Mouse (Mus musculus) embryonic facial prominence, embryonic 10.5 days (tissue): ENCODE results near the gene Gm21970. TPM values are rescaled to one million over a fixed set of nuclear protein-coding genes. Genes with fewer than 3 reads are reported as not detected.

Experiments
- DNase-seq: peaks from one replicate; pipeline ENCODE4 v3.0.0-alpha.2; 2017; ENCODE audit warnings: low spot score
- H3K27ac ChIP-seq: fragments of 300-500 bp; sonication (generic); replicated peaks from 2 replicates; pipeline ENCODE4 v1.5.1; 2016; ENCODE audit warnings: mild to moderate bottlenecking
- H3K27me3 ChIP-seq: fragments of 300-500 bp; sonication (generic); replicated peaks from 2 replicates; pipeline ENCODE4 v1.6.1; 2016; ENCODE audit warnings: low read depth, mild to moderate bottlenecking; ENCODE audit not compliant: poor library complexity, severe bottlenecking
- H3K36me3 ChIP-seq: fragments of 300-500 bp; sonication (generic); replicated peaks from 2 replicates; pipeline ENCODE4 v1.6.1; 2016; ENCODE audit warnings: mild to moderate bottlenecking, moderate library complexity
- H3K4me1 ChIP-seq: fragments of 300-500 bp; sonication (generic); 2 replicates; pipeline ENCODE4 v1.6.1; 2016
- H3K4me3 ChIP-seq: fragments of 300-500 bp; sonication (generic); 2 replicates; pipeline ENCODE4 v1.5.1; 2016; ENCODE audit warnings: mild to moderate bottlenecking, moderate library complexity
- H3K9me3 ChIP-seq: fragments of 300-500 bp; sonication (generic); 2 replicates; pipeline ENCODE4 v1.6.1; 2016; ENCODE audit warnings: mild to moderate bottlenecking
- WGBS: fragments of 180-500 bp; shearing (Covaris S2); methylation state at CpG from one replicate; pipeline ENCODE4 v1.1.7; 2016; 5-methylcytosine and 5-hydroxymethylcytosine counted together
- polyA plus RNA-seq: library from polyadenylated mRNA; unstranded; fragments of >200 nt; fragmentation: Nextera tagmentation; extraction: Ambion mirVana; gene quantifications from 2 replicates; pipeline ENCODE4 v1.2.1, GENCODE M21; 2016

Gm21970 gene
- not detected in 2 replicates for polyA plus RNA-seq

DNA sequence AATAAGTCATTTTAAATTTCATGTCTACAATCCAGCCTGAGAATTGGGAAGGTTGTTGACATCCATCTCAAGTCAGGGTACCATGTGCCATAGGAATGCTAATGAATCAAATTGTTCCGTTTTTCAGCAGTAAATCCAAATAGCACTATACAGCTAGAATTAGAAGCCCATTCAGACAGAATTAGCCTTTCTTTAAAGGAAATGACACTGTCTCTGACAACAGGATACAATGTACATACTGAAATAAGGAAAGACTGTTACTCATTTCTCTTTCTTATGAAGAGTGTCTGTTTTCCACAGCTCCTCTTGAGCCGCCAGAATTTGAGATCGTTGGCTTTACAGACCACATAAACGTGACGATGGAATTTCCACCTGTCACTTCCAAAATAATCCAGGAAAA lies at the start of gene Gm21970:
Gm21970 (plus strand) TSS at position 301 of the 400 bp plus-strand sequence.
- no peak for DNase-seq
- H3K36me3 ChIP-seq: peaks cover 90% of the 10 kb centered on the region
- WGBS: 88% methylated on average over 5 of the region's 5 CpGs
- no peaks in the 10 kb centered on the region for H3K27me3 ChIP-seq
- no peaks in the 10 kb centered on the region for H3K4me1 ChIP-seq
- no peaks in the 10 kb centered on the region; the same call in 1 of the 2 replicates for H3K9me3 ChIP-seq
- H3K27ac ChIP-seq: no peak within 1 kb of the TSS
- no peak within 1 kb of the TSS for H3K4me3 ChIP-seq

DNA sequence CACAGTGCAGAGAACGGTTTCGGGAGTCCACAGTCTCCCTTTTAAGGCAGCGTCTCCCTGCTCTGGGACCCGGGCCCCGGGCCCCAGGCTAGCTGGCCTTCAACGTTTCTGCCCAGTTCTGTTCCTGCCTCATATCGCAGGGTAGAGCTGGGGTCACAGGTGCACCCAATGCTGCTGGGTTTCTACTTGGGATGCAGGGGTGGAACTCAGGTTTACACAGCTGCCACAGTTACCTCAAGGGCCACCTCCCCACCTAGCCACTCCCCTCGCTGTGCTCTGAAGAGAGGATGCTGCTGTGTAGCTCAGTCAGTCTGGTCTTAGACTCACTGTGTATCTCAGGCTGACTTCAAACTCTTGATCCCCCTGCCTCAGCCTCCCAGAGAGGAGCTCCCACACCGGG lies 45.0 kb upstream of the Gm21970 start:
- H3K9me3 ChIP-seq: no peaks in the 10 kb centered on the region
- H3K4me3 ChIP-seq: no peak overlapping the region
- H3K4me1 ChIP-seq: no peaks in the 10 kb centered on the region
- no peaks in the 10 kb centered on the region for H3K36me3 ChIP-seq
- peaks cover 34% of the 10 kb centered on the region for H3K27me3 ChIP-seq
- no peak overlapping the region for H3K27ac ChIP-seq
- DNase-seq: no peak
- 75% methylated on average over 9 of the region's 9 CpGs for WGBS

DNA sequence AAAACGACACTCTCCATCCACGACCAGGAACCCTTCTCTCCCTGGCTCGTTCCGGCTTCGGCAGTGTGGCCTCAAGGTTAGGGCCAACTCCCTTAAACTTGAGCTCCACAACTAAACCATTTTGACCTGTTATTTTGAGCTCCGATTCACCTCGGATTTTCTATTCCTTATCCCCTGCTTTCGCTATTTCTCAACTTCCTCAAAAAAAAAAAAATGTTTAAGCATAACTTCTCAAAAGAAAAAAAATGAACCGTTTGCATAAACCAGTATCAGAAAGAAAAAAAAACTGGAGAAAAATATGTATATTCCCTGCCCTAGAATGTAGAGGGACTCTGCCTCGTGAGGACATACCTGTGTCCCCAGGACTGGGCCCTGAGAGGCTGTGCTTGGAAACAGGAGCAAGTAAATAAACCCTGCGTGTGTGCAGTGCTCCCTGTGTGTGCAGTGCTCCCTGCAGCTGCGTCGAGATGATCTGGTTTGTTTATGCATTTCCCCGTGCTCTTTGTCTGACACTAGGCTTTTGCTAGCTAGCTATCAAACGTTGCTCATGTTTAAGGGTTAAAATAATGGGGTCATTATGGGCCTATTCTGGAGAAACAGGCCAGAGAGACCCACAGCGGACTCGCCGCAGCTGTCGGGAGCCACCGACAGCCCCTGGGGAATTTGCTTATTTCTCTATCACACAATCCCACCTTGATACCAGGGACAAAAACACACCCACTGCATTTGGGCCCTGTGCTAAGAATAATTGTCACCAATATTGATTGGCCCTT lies 43.8 kb upstream of the Gm21970 start:
- 73% methylated on average over 20 of the region's 20 CpGs for WGBS
- no peaks in the 10 kb centered on the region for H3K9me3 ChIP-seq
- no peaks in the 10 kb centered on the region for H3K4me1 ChIP-seq
- H3K27me3 ChIP-seq: peaks cover 42% of the 10 kb centered on the region
- no peak overlapping the region for H3K27ac ChIP-seq
- no peak for DNase-seq
- no peaks in the 10 kb centered on the region for H3K36me3 ChIP-seq
- H3K4me3 ChIP-seq: no peak overlapping the region

DNA sequence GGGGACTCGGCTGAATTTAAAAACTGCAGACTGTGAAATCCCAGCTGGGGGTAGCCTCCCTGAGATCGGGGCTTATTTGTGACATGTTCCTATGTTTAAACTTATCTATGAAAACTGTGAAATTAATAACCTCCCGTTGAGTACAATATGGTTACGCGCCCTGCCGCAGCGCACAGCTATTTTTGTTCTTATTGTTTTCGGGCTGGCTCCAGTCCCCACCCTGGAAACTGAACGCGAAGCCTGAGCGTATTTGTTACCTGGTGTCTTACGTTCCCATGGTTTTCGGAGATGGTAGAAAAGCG lies 43.3 kb upstream of the Gm21970 start:
- DNase-seq: no peak
- H3K9me3 ChIP-seq: no peaks in the 10 kb centered on the region
- 84% methylated on average over 14 of the region's 14 CpGs for WGBS

DNA sequence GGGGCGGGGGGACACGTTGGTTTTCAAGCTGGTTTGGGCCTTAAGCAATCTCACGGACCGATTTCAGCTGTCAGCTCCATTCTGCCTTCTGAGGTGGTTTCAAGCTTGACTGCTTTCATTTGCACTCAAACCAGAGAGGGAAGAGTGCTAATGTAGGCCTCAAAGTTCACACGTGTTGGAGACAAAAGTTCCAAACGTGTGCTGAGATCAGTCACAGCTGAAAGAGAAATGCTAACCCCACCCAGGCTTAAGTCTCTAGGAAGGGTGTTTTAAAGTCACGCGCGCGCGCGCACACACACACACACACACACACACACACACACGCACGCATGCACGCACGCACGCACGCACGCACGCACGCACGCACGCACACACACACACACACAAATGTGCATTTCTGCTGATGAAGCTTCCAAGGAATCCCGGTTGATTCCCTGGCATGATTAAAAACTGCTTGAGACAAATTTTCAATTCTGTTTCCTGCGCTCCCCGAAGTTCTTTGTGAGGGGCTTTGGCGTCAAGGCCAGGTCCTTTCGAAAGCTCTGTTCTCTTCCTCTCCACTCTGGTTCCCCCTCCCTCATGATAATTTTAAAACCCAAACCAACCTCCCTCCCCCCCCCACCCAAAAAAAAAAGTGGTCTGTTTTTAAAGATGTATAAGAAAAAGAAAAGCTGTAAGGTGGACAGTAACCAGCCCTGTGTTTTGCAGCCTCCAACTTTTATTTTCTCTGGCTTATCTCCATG lies 42.8 kb upstream of the Gm21970 start:
- no peaks in the 10 kb centered on the region for H3K4me1 ChIP-seq
- no peak overlapping the region for H3K4me3 ChIP-seq
- H3K27me3 ChIP-seq: peaks cover 53% of the 10 kb centered on the region
- H3K9me3 ChIP-seq: no peaks in the 10 kb centered on the region
- WGBS: 77% methylated on average over 28 of the region's 28 CpGs
- no peak for DNase-seq
- H3K36me3 ChIP-seq: no peaks in the 10 kb centered on the region
- no peak overlapping the region for H3K27ac ChIP-seq

More for the DNA sequence above, 43.3 kb upstream of the Gm21970 start:
- Histone ChIP-seq H3K4me3 (no peak overlapping the region), H3K4me1 (no peaks in the 10 kb centered on the region), H3K36me3 (no peaks in the 10 kb centered on the region), H3K27ac (no peak overlapping the region), H3K27me3 (peaks cover 48% of the 10 kb centered on the region)

DNA sequence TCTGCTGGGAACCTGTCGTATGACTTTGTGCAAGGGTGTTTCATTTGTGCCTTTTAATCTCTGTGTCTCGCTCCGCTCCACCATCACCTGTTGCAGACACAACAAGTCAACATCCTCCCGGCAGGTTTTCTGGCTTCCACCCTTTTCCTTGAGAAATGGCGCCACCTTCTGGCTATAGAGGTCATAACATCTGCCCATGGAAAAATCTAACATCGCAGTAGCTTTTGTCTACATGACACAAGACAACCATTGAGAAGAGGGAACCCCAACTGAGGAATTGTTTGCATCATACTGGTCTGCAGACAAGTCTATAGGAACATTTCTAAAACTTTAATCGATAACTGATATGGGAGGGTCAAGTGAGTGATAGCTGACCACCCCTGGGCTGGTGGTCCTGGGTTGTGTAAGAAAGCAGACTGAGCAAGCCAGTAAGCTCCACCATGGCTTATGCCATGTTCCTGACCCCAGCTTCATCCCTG lies 39.4 kb upstream of the Gm21970 start:
- no peak overlapping the region for H3K27ac ChIP-seq
- H3K36me3 ChIP-seq: no peaks in the 10 kb centered on the region
- no peak overlapping the region for H3K4me3 ChIP-seq
- 8% methylated on average over 7 of the region's 7 CpGs for WGBS
- H3K27me3 ChIP-seq: peaks cover 57% of the 10 kb centered on the region
- no peaks in the 10 kb centered on the region for H3K4me1 ChIP-seq
- DNase-seq: peak; percentile 74
- no peaks in the 10 kb centered on the region for H3K9me3 ChIP-seq

DNA sequence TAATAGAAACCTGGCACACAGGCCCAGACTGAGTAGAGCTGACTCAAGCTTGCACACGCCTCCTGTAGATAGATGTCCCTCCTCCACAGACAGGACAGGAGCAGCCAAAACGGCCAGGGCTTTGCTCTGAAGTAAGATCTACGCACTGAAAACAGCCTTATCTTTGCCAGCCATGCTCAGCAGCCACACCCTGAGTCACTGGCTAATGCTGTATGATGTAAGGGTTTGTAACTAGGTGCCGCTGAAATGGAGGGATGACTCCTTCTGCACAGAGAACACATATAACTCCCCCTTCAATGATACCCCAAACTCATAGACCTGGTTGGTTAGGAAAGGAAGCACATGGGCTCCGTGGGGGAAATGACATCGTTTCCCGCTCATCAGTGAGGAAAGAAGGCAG lies 38.8 kb upstream of the Gm21970 start:
- Histone ChIP-seq H3K27me3 (peaks cover 57% of the 10 kb centered on the region), H3K36me3 (no peaks in the 10 kb centered on the region), H3K4me1 (no peaks in the 10 kb centered on the region), H3K4me3 (no peak overlapping the region), H3K27ac (no peak overlapping the region), H3K9me3 (no peaks in the 10 kb centered on the region)
- no peak for DNase-seq
- 73% methylated on average over 7 of the region's 7 CpGs for WGBS

DNA sequence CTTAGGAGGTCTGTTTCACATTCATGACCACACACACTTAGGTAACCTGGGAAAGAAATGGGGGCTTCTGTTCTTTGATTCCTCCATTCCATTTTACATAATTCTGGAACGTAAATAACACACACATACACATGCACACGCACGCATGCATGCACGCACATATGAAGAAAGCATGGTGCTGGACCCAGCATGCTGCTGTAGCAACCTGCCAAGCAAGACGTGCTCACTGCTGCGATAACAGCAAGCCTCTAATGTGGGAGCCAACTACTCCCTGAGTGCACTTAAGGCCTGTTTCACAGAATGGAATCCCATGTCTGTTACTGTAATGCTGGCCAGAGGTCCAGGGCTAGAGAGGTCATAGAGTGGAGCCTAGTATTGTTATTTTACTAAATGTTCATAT lies 38.3 kb upstream of the Gm21970 start:
- WGBS: 83% methylated on average over 6 of the region's 6 CpGs
- no peak for DNase-seq
- Histone ChIP-seq H3K36me3 (no peaks in the 10 kb centered on the region), H3K9me3 (no peaks in the 10 kb centered on the region), H3K27me3 (peaks cover 57% of the 10 kb centered on the region), H3K4me1 (no peaks in the 10 kb centered on the region), H3K4me3 (no peak overlapping the region), H3K27ac (no peak overlapping the region)

DNA sequence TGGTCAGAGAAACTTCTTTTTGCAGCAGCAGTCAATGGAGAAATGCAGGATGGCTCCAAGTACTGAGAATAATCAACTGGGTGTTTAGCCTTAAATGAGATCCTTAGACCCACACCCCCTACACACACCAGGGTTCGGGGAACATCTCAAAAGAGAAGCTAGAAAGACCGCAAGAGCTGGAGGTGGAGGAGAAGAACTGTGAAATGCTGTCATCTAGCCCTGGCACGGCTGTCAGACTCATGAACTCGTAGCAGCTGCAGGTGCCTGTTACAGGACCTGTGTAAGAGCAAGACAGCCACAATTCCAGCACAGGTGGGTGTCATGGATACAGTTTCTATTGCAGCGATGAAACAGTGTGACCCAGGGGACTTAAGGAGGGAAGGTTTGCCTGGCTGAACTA lies 37.9 kb upstream of the Gm21970 start:
- peaks cover 52% of the 10 kb centered on the region for H3K27me3 ChIP-seq
- H3K9me3 ChIP-seq: no peaks in the 10 kb centered on the region
- 82% methylated on average over 5 of the region's 5 CpGs for WGBS
- H3K36me3 ChIP-seq: no peaks in the 10 kb centered on the region
- H3K4me1 ChIP-seq: no peaks in the 10 kb centered on the region
- H3K4me3 ChIP-seq: no peak overlapping the region
- no peak overlapping the region for H3K27ac ChIP-seq
- DNase-seq: no peak

DNA sequence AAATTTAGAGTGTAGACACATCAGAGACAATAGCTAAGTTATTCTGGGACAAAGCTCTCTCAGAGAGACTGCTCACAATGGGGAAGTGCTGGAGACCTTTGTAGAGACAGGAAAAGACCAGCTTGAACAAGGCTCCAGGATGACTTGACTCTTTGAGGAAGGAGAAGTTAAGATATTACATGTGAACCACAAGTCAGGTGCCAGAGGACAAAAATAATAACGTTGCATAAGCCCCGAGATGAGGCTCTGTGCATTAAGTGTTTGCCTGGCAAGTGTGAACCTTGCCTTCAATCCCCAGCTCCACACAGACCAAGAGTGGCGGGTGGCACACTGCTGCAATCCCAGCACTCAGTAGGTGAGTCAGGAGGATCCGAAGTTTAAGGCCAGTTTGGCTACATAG lies 36.9 kb upstream of the Gm21970 start:
- Histone ChIP-seq H3K9me3 (no peaks in the 10 kb centered on the region), H3K4me1 (peaks cover 5% of the 10 kb centered on the region), H3K27ac (no peak overlapping the region), H3K36me3 (no peaks in the 10 kb centered on the region), H3K27me3 (peaks cover 42% of the 10 kb centered on the region), H3K4me3 (no peak overlapping the region)
- 73% methylated on average over 4 of the region's 4 CpGs for WGBS
- no peak for DNase-seq

DNA sequence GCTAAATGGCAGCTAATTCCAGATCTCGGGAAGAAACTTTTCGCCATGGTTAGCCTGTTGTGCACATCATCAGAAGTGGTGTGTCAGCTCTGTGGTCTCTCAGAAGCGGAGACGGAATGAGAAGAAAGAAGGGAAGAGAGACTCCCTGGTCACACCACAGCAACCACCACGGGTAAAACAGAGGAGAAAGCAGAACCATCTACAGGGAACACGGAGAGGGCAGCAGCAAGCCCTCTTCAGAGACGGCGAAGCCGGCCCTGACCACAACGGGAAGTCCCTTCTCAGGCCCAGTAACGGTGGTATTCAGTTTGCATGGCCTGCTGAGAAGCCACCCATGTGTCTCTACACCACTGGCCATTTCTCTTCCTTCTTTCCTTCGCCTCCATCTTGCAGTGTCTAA lies 36.4 kb upstream of the Gm21970 start:
- peaks cover 5% of the 10 kb centered on the region for H3K4me1 ChIP-seq
- H3K27ac ChIP-seq: no peak overlapping the region
- no peaks in the 10 kb centered on the region for H3K36me3 ChIP-seq
- no peaks in the 10 kb centered on the region for H3K9me3 ChIP-seq
- DNase-seq: no peak
- H3K27me3 ChIP-seq: peaks cover 37% of the 10 kb centered on the region
- H3K4me3 ChIP-seq: no peak overlapping the region
- 78% methylated on average over 12 of the region's 12 CpGs for WGBS

DNA sequence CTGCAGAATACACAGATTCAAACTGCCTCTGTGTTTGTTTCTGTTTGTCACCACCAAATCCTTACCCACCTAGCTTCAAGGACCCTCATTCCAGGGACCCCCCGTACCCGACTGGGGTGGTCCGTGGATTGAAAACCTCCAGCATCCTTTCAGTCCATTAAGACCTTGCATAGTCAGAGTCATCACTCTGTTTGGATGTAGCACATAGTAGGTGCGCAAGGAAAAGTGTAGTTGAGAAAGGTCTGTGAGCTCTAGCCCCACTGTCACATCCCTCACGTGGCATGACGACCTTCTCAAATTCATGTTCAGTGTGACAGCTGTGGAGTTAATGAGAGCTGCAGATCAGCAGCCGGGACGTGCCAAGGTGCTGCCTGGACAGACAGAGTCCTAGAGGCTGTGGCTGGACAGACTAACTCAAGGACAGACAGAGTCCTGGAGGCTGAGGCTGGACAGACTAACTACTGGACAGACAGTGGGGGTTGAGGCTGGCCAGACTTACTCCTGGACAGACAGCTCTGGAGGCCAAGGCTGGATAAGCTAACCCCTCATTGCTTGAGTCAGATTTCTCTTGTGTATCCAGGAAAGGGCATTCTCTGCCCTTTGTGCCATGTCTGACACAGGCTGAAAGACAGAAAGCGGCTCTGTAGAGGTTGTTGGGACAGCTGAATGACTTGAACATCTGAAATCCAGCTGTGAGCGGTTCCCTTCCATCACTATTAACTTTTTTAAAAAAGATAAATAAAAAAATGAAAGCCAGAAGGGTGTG lies 34.6 kb upstream of the Gm21970 start:
- Histone ChIP-seq H3K9me3 (no peaks in the 10 kb centered on the region), H3K36me3 (no peaks in the 10 kb centered on the region), H3K27ac (no peak overlapping the region), H3K27me3 (peaks cover 19% of the 10 kb centered on the region), H3K4me1 (peaks cover 7% of the 10 kb centered on the region), H3K4me3 (no peak overlapping the region)
- no peak for DNase-seq
- 80% methylated on average over 10 of the region's 10 CpGs for WGBS
